Mouse (Mus musculus): ENCODE results near the gene Zfp62. TPM values are rescaled to one million over a fixed set of nuclear protein-coding genes. Genes with fewer than 3 reads are reported as not detected.
A peak's percentile ranks its signal among the peaks of the same experiment; 100 is the strongest.
"Not testable (repeated sequence)": the region's sequence is repeated elsewhere in the genome, so short reads cannot be mapped to it uniquely, and the experiment has no call there.

Zfp62 gene
- polyA plus RNA-seq, 1 experiment from 2014 or later, result 28.7 TPM

DNA sequence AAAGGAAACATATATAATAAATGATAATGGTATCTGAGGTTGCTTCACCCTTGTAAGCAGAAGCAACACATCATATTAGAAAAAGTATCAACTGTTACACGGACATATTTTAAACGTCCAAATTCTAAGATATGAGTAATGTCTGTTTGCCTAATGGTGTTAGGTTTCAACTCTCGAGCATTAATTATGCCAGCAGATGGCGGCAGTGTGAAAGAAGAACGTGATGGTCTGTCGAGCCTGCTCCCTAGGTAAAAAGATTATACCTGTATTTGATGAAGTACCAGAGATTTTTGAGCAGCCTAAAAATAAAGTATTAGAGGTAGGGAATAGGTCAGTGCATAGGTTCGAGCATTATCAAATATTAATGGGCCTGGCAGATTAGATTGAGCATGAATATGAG, 13.4 kb upstream of the Zfp62 start:
- 9% methylated on average over 7 of the region's 7 CpGs for WGBS
- Histone ChIP-seq H3K36me3 (no peaks in the 10 kb centered on the region), H3K27me3 (ENCODE audit: insufficient read depth, poor library complexity, severe bottlenecking) (no peaks in the 10 kb centered on the region), H3K4me3 (no peak overlapping the region), H3K27ac (no peak overlapping the region), H3K9me3 (no peaks in the 10 kb centered on the region), H3K4me1 (replicated peaks) (no peaks in the 10 kb centered on the region)
- DNase-seq (ENCODE audit: low spot score), result peak; percentile 19

DNA sequence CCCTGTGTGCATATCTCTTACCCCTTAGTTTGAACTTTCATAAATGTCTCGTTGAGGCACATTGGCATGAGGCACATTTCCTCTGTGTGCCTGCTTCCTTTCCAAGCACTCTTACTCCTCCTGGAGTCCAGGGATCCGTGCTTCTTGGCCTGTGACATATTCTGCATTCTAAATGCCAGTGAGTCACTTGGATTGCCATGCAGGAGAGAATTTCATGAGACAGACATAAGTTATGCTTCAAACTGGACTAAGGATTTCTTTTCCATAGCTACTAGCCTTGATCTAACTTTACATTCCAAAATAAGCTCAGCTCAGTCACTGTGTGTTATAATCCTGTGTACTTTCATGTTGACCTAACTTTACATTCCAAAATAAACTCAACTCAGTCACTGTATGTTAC, 12.0 kb upstream of the Zfp62 start:
- WGBS, result 62% methylated on average over 2 of the region's 2 CpGs

DNA sequence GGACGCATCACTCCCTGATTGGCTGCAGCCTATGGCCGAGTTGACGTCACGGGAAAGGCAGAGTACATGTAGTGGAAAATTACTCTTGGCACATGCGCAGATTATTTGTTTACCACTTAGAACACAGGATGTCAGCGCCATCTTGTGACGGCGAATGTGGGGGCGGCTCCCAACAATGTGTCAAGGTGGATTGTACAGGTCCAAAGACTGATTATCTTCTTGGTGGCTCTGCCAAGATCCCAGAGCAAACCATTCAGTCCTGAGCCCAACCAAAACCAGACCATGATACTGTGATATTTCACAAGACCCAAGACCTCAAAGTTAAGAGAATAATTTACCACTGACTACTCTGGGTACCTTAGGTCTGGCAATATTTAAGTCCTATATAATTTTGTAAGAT, 8.3 kb upstream of the Zfp62 start:
- not testable (repeated sequence) for H3K36me3 ChIP-seq; H3K4me3 ChIP-seq; H3K9me3 ChIP-seq; H3K27me3 ChIP-seq (ENCODE audit: insufficient read depth, poor library complexity, severe bottlenecking); DNase-seq (ENCODE audit: low spot score); H3K27ac ChIP-seq; H3K4me1 ChIP-seq (replicated peaks)
- WGBS, result 95% methylated on average over 9 of the region's 9 CpGs

More for the DNA sequence above, 12.0 kb upstream of the Zfp62 start:
- no peak for DNase-seq (ENCODE audit: low spot score)
- Histone ChIP-seq H3K27ac (no peak overlapping the region), H3K9me3 (no peaks in the 10 kb centered on the region), H3K4me3 (no peak overlapping the region), H3K4me1 (replicated peaks) (no peaks in the 10 kb centered on the region), H3K27me3 (ENCODE audit: insufficient read depth, poor library complexity, severe bottlenecking) (no peaks in the 10 kb centered on the region), H3K36me3 (no peaks in the 10 kb centered on the region)

DNA sequence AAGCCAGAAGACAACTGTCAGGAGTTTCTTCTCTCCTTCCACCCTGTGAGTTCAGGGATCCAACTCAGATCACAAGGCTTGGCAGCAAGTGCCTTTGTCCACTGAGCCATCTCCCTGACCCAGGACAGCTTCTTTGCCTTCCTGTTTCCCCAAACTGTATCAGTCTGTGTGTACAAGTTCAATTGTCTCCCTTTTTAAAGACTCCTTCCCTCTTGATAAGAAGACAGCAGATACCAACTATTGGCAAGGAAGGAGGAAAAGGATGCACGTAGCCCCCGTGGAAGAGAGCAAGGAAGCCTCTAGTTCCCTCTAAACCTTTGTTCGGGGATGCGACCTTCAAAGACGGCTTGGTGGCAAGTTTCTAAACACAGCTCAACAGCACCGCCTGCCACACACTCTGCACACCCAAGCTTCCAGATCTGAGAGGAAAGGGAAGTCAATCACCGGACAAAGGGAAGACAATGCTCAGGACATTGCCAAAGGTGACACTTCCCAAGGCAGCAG, 7.2 kb upstream of the Zfp62 start:
- H3K4me1 ChIP-seq (replicated peaks), result no peaks in the 10 kb centered on the region
- no peak overlapping the region for H3K4me3 ChIP-seq
- no peaks in the 10 kb centered on the region for H3K36me3 ChIP-seq
- H3K9me3 ChIP-seq, result no peaks in the 10 kb centered on the region
- WGBS, result 87% methylated on average over 7 of the region's 7 CpGs
- DNase-seq (ENCODE audit: low spot score), result no peak
- H3K27me3 ChIP-seq (ENCODE audit: insufficient read depth, poor library complexity, severe bottlenecking), result no peaks in the 10 kb centered on the region
- H3K27ac ChIP-seq, result no peak overlapping the region

DNA sequence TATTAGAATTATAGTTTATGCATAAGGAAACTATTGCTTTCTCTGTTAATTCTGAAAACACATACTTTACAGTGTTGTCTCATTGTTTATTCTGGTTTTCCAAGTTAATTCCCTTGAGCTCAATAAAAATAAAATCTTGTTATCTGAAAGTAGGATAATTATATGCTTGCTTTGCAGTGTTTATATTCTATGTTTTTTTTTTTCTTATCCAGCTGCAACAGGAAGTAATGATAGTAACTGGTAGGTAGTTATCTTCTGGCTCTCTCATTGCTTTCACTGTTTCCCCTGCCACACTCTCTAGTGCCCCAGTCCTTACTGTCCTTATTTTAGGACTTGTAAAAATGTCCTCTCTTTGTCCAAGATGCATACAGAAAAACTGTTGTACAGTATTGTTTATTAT, 2.4 kb upstream of the Zfp62 start:
- peaks cover 21% of the 10 kb centered on the region for H3K4me1 ChIP-seq (replicated peaks)
- DNase-seq (ENCODE audit: low spot score), result no peak
- H3K27ac ChIP-seq, result no peak overlapping the region
- H3K27me3 ChIP-seq (ENCODE audit: insufficient read depth, poor library complexity, severe bottlenecking), result no peaks in the 10 kb centered on the region
- H3K36me3 ChIP-seq, result no peaks in the 10 kb centered on the region
- H3K9me3 ChIP-seq, result no peaks in the 10 kb centered on the region
- H3K4me3 ChIP-seq, result no peak overlapping the region

DNA sequence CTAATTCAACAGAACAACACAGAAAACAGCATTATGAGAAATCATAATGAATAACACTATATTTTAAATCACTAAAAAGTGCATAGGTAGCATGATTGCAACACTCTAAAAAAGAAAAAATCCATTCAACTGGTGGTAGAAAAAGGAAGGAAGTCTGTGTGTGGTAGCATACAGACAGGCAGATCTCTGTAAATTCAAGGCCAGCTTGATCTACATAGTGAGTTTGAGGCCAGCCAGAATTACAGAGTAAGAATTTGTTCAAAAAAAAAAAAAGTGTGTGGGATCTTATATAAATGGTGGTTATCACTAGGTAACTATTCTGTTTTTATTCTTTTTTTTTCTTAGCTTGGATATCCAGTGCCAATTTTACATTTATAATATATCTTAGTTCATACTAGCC, 1.9 kb upstream of the Zfp62 start:
- no peak for DNase-seq (ENCODE audit: low spot score)
- Histone ChIP-seq H3K36me3 (peaks cover under 1% of the 10 kb centered on the region; the same call in 1 of the 2 replicates), H3K9me3 (no peaks in the 10 kb centered on the region), H3K4me1 (replicated peaks) (peaks cover 21% of the 10 kb centered on the region), H3K27ac (no peak overlapping the region), H3K27me3 (ENCODE audit: insufficient read depth, poor library complexity, severe bottlenecking) (no peaks in the 10 kb centered on the region), H3K4me3 (no peak overlapping the region)

DNA sequence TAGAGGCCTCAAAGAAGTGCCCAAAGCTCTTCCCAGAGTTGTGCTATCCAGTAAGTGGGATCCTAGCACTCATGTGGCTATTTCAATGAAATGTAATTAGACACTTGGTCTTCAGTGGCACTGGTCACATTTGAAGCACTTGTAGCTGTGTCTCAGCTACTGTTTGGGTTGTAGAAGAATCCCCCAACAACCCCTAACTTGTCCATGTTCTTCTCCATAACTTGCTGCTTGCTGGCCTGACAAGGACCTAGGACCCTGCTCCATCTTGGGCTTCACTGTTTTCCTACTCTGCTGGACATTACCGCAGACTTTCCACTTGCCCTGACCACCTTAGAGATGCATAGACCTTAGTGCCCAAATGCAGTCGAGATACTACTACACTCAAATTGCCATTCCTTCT, 1.0 kb upstream of the Zfp62 start:
- WGBS, result 69% methylated on average over 2 of the region's 2 CpGs
- Histone ChIP-seq H3K36me3 (peaks cover 10% of the 10 kb centered on the region), H3K27ac (peak overlapping the region; percentile 99), H3K9me3 (no peaks in the 10 kb centered on the region), H3K4me1 (replicated peaks) (peaks cover 21% of the 10 kb centered on the region), H3K4me3 (peak overlapping the region; percentile 80), H3K27me3 (ENCODE audit: insufficient read depth, poor library complexity, severe bottlenecking) (no peaks in the 10 kb centered on the region)
- no peak for DNase-seq (ENCODE audit: low spot score)

DNA sequence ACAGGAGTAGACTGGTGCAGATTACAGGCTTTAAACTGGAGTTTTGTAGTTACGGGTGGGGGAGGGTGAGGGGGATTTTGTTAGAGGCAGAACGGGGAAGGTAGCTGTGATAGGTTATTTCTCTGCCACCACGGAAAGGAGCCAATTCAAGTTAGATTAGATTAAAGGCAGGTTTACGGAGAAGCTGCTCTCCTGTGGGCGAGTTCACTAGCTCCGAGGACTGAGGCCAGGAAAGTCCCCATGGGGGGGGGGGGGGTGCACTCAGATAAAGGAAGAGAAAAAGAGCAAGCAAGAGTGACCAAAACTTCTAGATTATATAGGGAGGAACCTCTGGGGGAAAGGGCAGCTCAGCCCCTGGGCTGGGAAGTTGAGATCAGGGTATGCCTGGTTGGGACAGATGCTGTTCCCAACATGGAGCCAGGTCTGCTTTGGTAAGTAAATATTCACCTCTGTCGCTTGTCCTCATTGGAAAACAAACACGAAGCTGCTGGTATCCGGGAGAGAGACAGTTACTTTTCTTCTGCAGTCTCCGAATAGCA, 500 bp upstream of the Zfp62 start:
- Histone ChIP-seq H3K9me3 (no peaks in the 10 kb centered on the region), H3K27ac (peak overlapping the region; percentile 99), H3K4me3 (peak overlapping the region; percentile 80), H3K27me3 (ENCODE audit: insufficient read depth, poor library complexity, severe bottlenecking) (no peaks in the 10 kb centered on the region), H3K36me3 (peaks cover 13% of the 10 kb centered on the region), H3K4me1 (replicated peaks) (peaks cover 21% of the 10 kb centered on the region)
- DNase-seq (ENCODE audit: low spot score), result no peak
- WGBS, result 9% methylated on average over 10 of the region's 10 CpGs

DNA sequence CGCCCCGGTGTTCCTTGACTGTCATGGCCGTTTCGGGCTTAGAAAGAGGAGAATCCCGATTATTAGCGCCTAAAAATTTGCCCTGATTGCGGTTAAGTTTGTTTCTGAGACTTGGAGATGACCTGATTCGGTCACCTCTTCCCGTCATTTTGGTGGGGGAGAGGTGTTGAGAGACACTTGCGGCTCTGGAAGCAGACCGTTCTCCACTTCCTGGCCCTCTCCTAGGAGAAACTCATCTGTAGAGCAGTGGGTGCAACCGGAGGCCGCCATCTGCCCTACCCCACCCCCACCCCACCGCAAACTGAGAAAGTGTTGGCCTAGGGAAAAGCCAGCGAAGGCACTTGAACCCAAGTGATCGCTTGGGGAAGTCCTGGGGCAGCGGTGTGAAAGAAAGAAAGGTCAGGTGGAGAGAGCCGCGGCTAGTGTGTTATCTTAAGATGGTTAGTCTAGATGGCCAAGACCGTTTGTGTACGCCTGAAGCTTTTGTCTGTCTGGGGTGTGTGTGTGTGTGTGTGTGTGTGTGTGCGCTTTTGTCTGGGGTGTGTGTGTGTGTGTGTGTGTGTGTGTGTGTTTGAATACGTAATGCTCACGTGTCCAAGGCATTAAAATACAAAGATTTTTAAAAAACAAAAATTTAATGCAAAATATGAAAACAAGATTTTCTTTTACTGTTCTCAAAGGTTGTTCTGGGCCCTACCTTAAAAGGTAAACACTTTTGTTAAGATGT, 842 bp downstream of the Zfp62 start:
- no peaks in the 10 kb centered on the region for H3K27me3 ChIP-seq (ENCODE audit: insufficient read depth, poor library complexity, severe bottlenecking)
- peaks cover 21% of the 10 kb centered on the region for H3K4me1 ChIP-seq (replicated peaks)
- peak overlapping the region; percentile 99 for H3K27ac ChIP-seq
- peak; percentile 74 for DNase-seq (ENCODE audit: low spot score)
- under 1% methylated on average over 24 of the region's 24 CpGs for WGBS
- no peaks in the 10 kb centered on the region for H3K9me3 ChIP-seq
- peak overlapping the region; percentile 80 for H3K4me3 ChIP-seq
- H3K36me3 ChIP-seq, result peaks cover 17% of the 10 kb centered on the region

DNA sequence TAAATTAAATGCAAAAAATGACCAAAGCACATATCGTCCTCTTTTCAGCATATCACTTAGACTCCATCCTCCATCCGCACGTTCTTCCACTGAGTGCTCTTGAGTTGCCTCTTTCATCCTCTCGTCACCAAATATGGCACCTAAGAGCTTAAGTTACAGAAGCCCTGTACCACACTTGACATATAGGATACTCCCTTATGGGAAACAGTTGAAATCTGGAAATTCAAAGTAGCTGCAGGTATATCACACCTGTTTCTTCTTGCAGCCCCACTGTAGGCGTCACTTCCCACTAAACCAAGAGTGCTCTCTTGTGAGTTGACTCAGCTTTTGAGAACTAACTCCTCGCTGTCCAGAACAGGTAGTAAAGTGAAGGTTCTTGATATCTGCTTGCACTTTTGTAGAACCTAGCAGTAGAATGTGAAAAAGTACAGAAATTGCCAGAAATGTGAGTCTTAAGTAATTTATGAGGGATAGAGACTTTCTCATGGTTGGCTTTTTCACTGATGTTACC, 2.0 kb downstream of the Zfp62 start:
- no peak for DNase-seq (ENCODE audit: low spot score)
- Histone ChIP-seq H3K9me3 (no peaks in the 10 kb centered on the region), H3K27ac (no peak overlapping the region), H3K27me3 (ENCODE audit: insufficient read depth, poor library complexity, severe bottlenecking) (no peaks in the 10 kb centered on the region), H3K36me3 (peaks cover 17% of the 10 kb centered on the region), H3K4me1 (replicated peaks) (peaks cover 21% of the 10 kb centered on the region), H3K4me3 (peak overlapping the region; percentile 80)
- WGBS, result 90% methylated on average over 6 of the region's 6 CpGs

DNA sequence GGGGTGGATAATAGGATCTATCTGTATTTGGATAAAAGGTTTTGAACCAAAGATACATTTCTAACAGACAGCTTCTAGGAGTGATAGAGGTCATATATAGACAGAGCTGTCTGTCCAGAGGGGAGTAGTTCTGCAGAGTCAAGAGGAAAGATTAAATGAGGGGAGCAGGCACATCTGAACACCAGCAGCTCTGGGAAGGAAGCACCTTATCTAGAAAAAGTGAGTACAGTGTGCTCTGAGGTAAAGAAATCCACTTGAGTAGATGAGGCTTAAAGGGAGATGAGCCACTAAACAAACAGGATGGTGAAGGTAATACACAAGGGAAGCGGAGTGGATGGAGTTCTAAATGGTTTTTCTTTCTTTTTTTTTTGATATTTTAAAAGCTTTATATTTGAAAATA, 4.4 kb downstream of the Zfp62 start:
- H3K4me1 ChIP-seq (replicated peaks), result peaks cover 14% of the 10 kb centered on the region
- H3K4me3 ChIP-seq, result no peak overlapping the region
- no peaks in the 10 kb centered on the region for H3K27me3 ChIP-seq (ENCODE audit: insufficient read depth, poor library complexity, severe bottlenecking)
- H3K27ac ChIP-seq, result no peak overlapping the region
- no peak for DNase-seq (ENCODE audit: low spot score)
- H3K36me3 ChIP-seq, result peaks cover 30% of the 10 kb centered on the region
- H3K9me3 ChIP-seq, result no peaks in the 10 kb centered on the region
- WGBS, result 96% methylated on average over 1 of the region's 1 CpGs

DNA sequence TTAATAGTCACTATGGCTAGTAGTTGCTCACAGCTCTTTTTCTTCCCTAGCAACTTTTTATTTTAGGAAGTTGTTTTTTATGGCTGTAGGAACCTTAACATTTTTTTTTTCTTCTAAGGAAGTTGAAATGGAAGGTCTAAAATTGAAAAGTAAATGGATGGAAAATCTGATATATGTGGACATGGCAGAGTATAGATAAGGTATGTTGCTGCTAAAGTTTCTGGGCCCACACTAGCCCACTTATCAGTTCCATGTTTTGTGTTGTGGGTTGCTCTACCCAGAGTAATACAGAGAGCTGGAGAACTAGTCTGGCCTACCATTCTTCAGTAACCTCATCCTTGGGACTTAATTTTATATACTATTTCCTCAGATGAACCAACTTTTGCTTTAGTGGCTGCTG, 9.5 kb downstream of the Zfp62 start:
- DNase-seq (ENCODE audit: low spot score), result no peak
- no peaks in the 10 kb centered on the region for H3K4me1 ChIP-seq (replicated peaks)
- H3K36me3 ChIP-seq, result peaks cover 68% of the 10 kb centered on the region
- H3K27me3 ChIP-seq (ENCODE audit: insufficient read depth, poor library complexity, severe bottlenecking), result no peaks in the 10 kb centered on the region
- H3K27ac ChIP-seq, result no peak overlapping the region
- no peaks in the 10 kb centered on the region for H3K9me3 ChIP-seq
- no peak overlapping the region for H3K4me3 ChIP-seq

DNA sequence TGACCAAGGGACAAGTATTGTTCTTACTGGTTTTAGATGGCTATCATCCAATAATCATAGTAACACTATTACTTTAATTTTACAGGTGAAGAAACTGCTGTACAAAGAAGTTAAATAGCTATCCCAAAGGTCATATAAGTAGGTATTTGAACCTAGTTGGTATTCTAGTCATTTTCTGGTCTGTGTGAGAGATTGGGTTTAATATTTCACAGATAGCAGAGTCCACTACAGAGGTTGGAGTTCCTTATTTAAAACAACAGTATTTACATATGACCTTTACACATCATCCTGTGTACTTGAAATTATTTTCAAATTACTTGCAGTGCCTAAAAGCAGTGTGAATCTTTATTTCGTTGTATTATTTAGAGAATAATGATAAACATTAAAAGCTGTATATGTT, 10.4 kb downstream of the Zfp62 start:
- H3K4me1 ChIP-seq (replicated peaks), result no peaks in the 10 kb centered on the region
- H3K9me3 ChIP-seq, result no peaks in the 10 kb centered on the region
- 96% methylated on average over 1 of the region's 1 CpGs for WGBS
- H3K36me3 ChIP-seq, result peaks cover 70% of the 10 kb centered on the region
- H3K27ac ChIP-seq, result no peak overlapping the region
- no peak for DNase-seq (ENCODE audit: low spot score)
- no peak overlapping the region for H3K4me3 ChIP-seq
- no peaks in the 10 kb centered on the region for H3K27me3 ChIP-seq (ENCODE audit: insufficient read depth, poor library complexity, severe bottlenecking)

All from hindbrain, embryonic 10.5 days (tissue).